Mouse (Mus musculus): ENCODE measurements at regions not wholly inside any gene's neighbourhood (a gene's known extent, or its start where the extent isn't known, plus 50 kb on each side); places are given as distances from the start of the nearest gene placed in this dataset.

DNA sequence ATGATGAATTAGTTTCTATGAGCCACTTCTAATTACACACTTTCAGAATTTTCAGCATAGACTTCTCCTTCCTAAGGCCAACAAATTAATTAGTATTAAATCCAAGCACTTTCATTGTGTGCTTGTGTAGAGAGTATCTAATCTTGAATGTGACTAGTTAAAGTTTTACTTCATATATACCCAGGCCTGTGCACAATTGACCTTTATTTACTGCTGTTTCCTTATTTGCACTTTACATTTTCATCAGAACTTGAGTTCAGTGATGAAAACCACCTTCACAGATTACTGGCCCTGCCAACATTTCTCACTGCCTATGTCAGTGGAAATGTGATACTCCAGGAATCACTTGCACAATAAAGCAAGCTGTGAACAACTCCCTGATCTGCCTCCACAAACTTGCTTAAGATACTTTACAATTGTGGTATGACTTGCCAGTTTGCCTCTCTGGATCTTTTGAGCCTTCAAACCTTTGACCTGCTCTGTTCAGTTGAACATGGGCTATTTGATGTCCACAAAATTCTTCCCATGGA is 96.5 kb downstream of the Atp6v1g3 start:
- H3K9ac ChIP-seq (ENCODE audit: low read length): no peak overlapping the region
- ATAC-seq (ENCODE audit: insufficient number of reproducible peaks, insufficient read depth, low FRiP score, low read depth): no peak
- H3K27me3 ChIP-seq (ENCODE audit: control insufficient read depth, insufficient read depth, low read length): no peaks in the 10 kb centered on the region
- H3K4me3 ChIP-seq (ENCODE audit: control insufficient read depth in 1 of 2, insufficient read depth in 1 of 2, low read depth in 1 of 2, low read length in 2 of 2): no peak overlapping the region
- no peak overlapping the region for H3K4me2 ChIP-seq (ENCODE audit: low read length)
- no peaks in the 10 kb centered on the region for H3K36me3 ChIP-seq (ENCODE audit: control insufficient read depth, insufficient read depth, low read length)
- H3K27ac ChIP-seq (replicated peaks in 1 of 2; ENCODE audit: control insufficient read depth in 1 of 2, insufficient read depth in 1 of 2, low read depth in 2 of 2, low read length in 2 of 2): no peak overlapping the region
- H3K9me3 ChIP-seq (ENCODE audit: control insufficient read depth, low read length): no peaks in the 10 kb centered on the region
- H3K4me1 ChIP-seq (ENCODE audit: control insufficient read depth in 2 of 2, insufficient read depth in 2 of 2, low read length in 2 of 2): no peaks in the 10 kb centered on the region

GRCm38 (mm10) chr1:138371474-138371873 is 97.9 kb downstream of the Atp6v1g3 start:
- H3K36me3 ChIP-seq (ENCODE audit: control insufficient read depth, insufficient read depth, low read length): no peaks in the 10 kb centered on the region
- no peaks in the 10 kb centered on the region for H3K27me3 ChIP-seq (ENCODE audit: control insufficient read depth, insufficient read depth, low read length)
- no peak overlapping the region for H3K4me3 ChIP-seq (ENCODE audit: control insufficient read depth in 1 of 2, insufficient read depth in 1 of 2, low read depth in 1 of 2, low read length in 2 of 2)
- no peak overlapping the region for H3K9ac ChIP-seq (ENCODE audit: low read length)
- H3K27ac ChIP-seq (replicated peaks in 1 of 2; ENCODE audit: control insufficient read depth in 1 of 2, insufficient read depth in 1 of 2, low read depth in 2 of 2, low read length in 2 of 2): no peak overlapping the region
- ATAC-seq (ENCODE audit: insufficient number of reproducible peaks, insufficient read depth, low FRiP score, low read depth): no peak
- no peaks in the 10 kb centered on the region for H3K4me1 ChIP-seq (ENCODE audit: control insufficient read depth in 2 of 2, insufficient read depth in 2 of 2, low read length in 2 of 2)
- WGBS: 96% methylated on average over 1 of the region's 1 CpGs
- H3K9me3 ChIP-seq (ENCODE audit: control insufficient read depth, low read length): no peaks in the 10 kb centered on the region
- no peak overlapping the region for H3K4me2 ChIP-seq (ENCODE audit: low read length)

DNA sequence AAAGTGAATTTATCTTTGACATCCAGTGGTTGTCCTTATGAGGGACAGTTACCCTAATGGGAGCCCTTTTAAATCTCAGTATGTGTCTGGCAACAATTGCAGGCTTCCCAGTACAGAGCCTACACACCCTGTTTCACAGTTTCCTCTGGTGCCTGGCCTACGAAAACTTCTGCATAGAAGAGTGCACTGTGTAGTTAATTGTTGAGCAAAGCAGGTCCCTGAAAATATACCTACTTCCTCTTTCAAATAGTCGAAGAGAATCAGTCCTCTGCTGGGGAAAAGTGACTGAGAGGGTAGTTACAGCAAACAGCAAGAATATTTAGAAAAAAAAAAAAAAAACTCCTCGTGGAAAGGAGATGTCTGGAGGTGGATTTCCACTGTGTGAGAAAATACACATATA is 110.6 kb downstream of the Atp6v1g3 start:
- H3K9ac ChIP-seq (ENCODE audit: low read length): no peak overlapping the region
- no peaks in the 10 kb centered on the region for H3K9me3 ChIP-seq (ENCODE audit: control insufficient read depth, low read length)
- H3K27ac ChIP-seq (replicated peaks in 1 of 2; ENCODE audit: control insufficient read depth in 1 of 2, insufficient read depth in 1 of 2, low read depth in 2 of 2, low read length in 2 of 2): no peak overlapping the region
- no peak for ATAC-seq (ENCODE audit: insufficient number of reproducible peaks, insufficient read depth, low FRiP score, low read depth)
- no peaks in the 10 kb centered on the region for H3K36me3 ChIP-seq (ENCODE audit: control insufficient read depth, insufficient read depth, low read length)
- H3K4me3 ChIP-seq (ENCODE audit: control insufficient read depth in 1 of 2, insufficient read depth in 1 of 2, low read depth in 1 of 2, low read length in 2 of 2): no peak overlapping the region
- H3K4me2 ChIP-seq (ENCODE audit: low read length): no peak overlapping the region
- WGBS: 58% methylated on average over 3 of the region's 3 CpGs
- H3K4me1 ChIP-seq (ENCODE audit: control insufficient read depth in 2 of 2, insufficient read depth in 2 of 2, low read length in 2 of 2): peaks cover 0 to 2% of the 10 kb centered on the region in 2 experiments; a peak in 2 of 4 replicates
- H3K27me3 ChIP-seq (ENCODE audit: control insufficient read depth, insufficient read depth, low read length): no peaks in the 10 kb centered on the region

DNA sequence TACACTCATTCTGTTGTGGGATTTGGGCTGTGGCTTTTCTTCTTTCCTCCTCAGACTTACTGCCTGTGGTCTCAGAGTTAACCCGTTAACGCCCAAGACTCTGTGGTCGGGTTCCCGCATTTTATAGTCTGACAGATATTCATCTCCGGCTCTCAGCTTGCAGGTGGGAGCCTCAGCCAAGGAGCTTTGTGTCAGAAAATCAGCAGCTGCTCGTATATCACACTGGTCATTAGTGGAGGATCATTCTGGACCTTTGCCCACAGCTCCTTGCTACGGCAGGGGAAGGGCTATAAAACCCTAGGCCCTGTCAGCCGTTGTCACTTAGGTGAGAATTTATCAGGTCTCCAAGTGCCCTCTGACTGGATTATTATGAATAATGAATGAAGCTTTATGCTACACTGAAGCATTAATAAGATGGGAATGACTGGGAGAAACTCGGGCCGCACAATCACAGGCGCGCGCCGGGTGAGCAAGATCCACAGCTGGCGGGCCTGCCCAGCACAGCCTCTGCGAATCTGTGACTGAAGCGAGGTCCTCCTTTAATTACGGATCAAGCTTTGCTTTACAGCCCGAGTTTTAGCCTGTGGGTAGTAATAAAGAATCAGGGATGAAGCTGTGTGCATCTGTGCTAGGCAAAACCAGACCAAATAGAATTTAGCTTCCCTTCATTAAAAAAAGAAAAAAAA is 111.8 kb downstream of the Atp6v1g3 start:
- 70% methylated on average over 19 of the region's 19 CpGs for WGBS
- Histone ChIP-seq H3K9me3 (ENCODE audit: control insufficient read depth, low read length) (no peaks in the 10 kb centered on the region), H3K27ac (replicated peaks in 1 of 2; ENCODE audit: control insufficient read depth in 1 of 2, insufficient read depth in 1 of 2, low read depth in 2 of 2, low read length in 2 of 2) (no peak overlapping the region), H3K4me2 (ENCODE audit: low read length) (no peak overlapping the region), H3K36me3 (ENCODE audit: control insufficient read depth, insufficient read depth, low read length) (no peaks in the 10 kb centered on the region), H3K27me3 (ENCODE audit: control insufficient read depth, insufficient read depth, low read length) (no peaks in the 10 kb centered on the region), H3K4me3 (ENCODE audit: control insufficient read depth in 1 of 2, insufficient read depth in 1 of 2, low read depth in 1 of 2, low read length in 2 of 2) (no peak overlapping the region), H3K9ac (ENCODE audit: low read length) (no peak overlapping the region), H3K4me1 (ENCODE audit: control insufficient read depth in 2 of 2, insufficient read depth in 2 of 2, low read length in 2 of 2) (peaks cover 0 to 2% of the 10 kb centered on the region in 2 experiments; a peak in 2 of 4 replicates)
- no peak for ATAC-seq (ENCODE audit: insufficient number of reproducible peaks, insufficient read depth, low FRiP score, low read depth)

DNA sequence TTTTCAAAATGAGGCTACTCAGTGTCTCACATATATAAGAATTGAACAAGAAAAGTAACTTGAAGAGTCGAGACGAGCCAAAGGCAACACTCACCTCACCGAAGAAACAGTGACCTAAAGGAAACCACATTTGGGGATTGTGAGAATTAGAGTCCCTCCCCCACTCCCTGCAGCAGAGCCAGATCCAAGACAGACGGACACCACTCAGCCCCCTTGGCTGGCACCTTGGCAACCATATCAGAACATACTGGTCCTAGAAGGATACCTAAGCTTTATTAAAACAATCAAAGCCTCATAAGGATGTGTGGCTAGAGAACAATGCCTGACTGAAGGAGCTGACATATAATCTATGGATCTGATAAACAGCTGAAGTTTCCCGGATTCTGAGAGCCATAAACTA is 112.5 kb downstream of the Atp6v1g3 start:
- ATAC-seq (ENCODE audit: insufficient number of reproducible peaks, insufficient read depth, low FRiP score, low read depth): no peak
- H3K4me3 ChIP-seq (ENCODE audit: control insufficient read depth in 1 of 2, insufficient read depth in 1 of 2, low read depth in 1 of 2, low read length in 2 of 2): no peak overlapping the region
- no peaks in the 10 kb centered on the region for H3K36me3 ChIP-seq (ENCODE audit: control insufficient read depth, insufficient read depth, low read length)
- WGBS: 50% methylated on average over 5 of the region's 5 CpGs
- H3K9ac ChIP-seq (ENCODE audit: low read length): no peak overlapping the region
- no peak overlapping the region for H3K27ac ChIP-seq (replicated peaks in 1 of 2; ENCODE audit: control insufficient read depth in 1 of 2, insufficient read depth in 1 of 2, low read depth in 2 of 2, low read length in 2 of 2)
- no peaks in the 10 kb centered on the region for H3K9me3 ChIP-seq (ENCODE audit: control insufficient read depth, low read length)
- H3K4me1 ChIP-seq (ENCODE audit: control insufficient read depth in 2 of 2, insufficient read depth in 2 of 2, low read length in 2 of 2): peaks cover 0 to 2% of the 10 kb centered on the region in 2 experiments; a peak in 2 of 4 replicates
- no peaks in the 10 kb centered on the region for H3K27me3 ChIP-seq (ENCODE audit: control insufficient read depth, insufficient read depth, low read length)
- no peak overlapping the region for H3K4me2 ChIP-seq (ENCODE audit: low read length)

- no peak overlapping the region for H3K27ac ChIP-seq (replicated peaks in 1 of 2; ENCODE audit: control insufficient read depth in 1 of 2, insufficient read depth in 1 of 2, low read depth in 2 of 2, low read length in 2 of 2)
- H3K9ac ChIP-seq (ENCODE audit: low read length): no peak overlapping the region
- no peaks in the 10 kb centered on the region for H3K9me3 ChIP-seq (ENCODE audit: control insufficient read depth, low read length)
- H3K36me3 ChIP-seq (ENCODE audit: control insufficient read depth, insufficient read depth, low read length): no peaks in the 10 kb centered on the region
- peaks cover 0 to 2% of the 10 kb centered on the region in 2 experiments; a peak in 2 of 4 replicates for H3K4me1 ChIP-seq (ENCODE audit: control insufficient read depth in 2 of 2, insufficient read depth in 2 of 2, low read length in 2 of 2)
- H3K27me3 ChIP-seq (ENCODE audit: control insufficient read depth, insufficient read depth, low read length): no peaks in the 10 kb centered on the region
- no peak overlapping the region for H3K4me2 ChIP-seq (ENCODE audit: low read length)
- no peak overlapping the region for H3K4me3 ChIP-seq (ENCODE audit: control insufficient read depth in 1 of 2, insufficient read depth in 1 of 2, low read depth in 1 of 2, low read length in 2 of 2)
- WGBS: 90% methylated on average over 8 of the region's 8 CpGs
- ATAC-seq (ENCODE audit: insufficient number of reproducible peaks, insufficient read depth, low FRiP score, low read depth): no peak
Measured at GRCm38 (mm10) chr1:138388634-138389033, 115.1 kb downstream of the Atp6v1g3 start.

GRCm38 (mm10) chr1:138389676-138390075 is 116.1 kb downstream of the Atp6v1g3 start:
- Histone ChIP-seq H3K9me3 (ENCODE audit: control insufficient read depth, low read length) (no peaks in the 10 kb centered on the region), H3K27me3 (ENCODE audit: control insufficient read depth, insufficient read depth, low read length) (no peaks in the 10 kb centered on the region), H3K4me1 (ENCODE audit: control insufficient read depth in 2 of 2, insufficient read depth in 2 of 2, low read length in 2 of 2) (peaks cover 0 to 2% of the 10 kb centered on the region in 2 experiments; a peak in 2 of 4 replicates), H3K36me3 (ENCODE audit: control insufficient read depth, insufficient read depth, low read length) (no peaks in the 10 kb centered on the region), H3K4me2 (ENCODE audit: low read length) (no peak overlapping the region), H3K27ac (replicated peaks in 1 of 2; ENCODE audit: control insufficient read depth in 1 of 2, insufficient read depth in 1 of 2, low read depth in 2 of 2, low read length in 2 of 2) (no peak overlapping the region), H3K9ac (ENCODE audit: low read length) (no peak overlapping the region), H3K4me3 (ENCODE audit: control insufficient read depth in 1 of 2, insufficient read depth in 1 of 2, low read depth in 1 of 2, low read length in 2 of 2) (no peak overlapping the region)
- 74% methylated on average over 1 of the region's 1 CpGs for WGBS
- no peak for ATAC-seq (ENCODE audit: insufficient number of reproducible peaks, insufficient read depth, low FRiP score, low read depth)

- Histone ChIP-seq H3K4me3 (ENCODE audit: control insufficient read depth in 1 of 2, insufficient read depth in 1 of 2, low read depth in 1 of 2, low read length in 2 of 2) (no peak overlapping the region), H3K27me3 (ENCODE audit: control insufficient read depth, insufficient read depth, low read length) (no peaks in the 10 kb centered on the region), H3K27ac (replicated peaks in 1 of 2; ENCODE audit: control insufficient read depth in 1 of 2, insufficient read depth in 1 of 2, low read depth in 2 of 2, low read length in 2 of 2) (no peak overlapping the region), H3K9ac (ENCODE audit: low read length) (no peak overlapping the region), H3K9me3 (ENCODE audit: control insufficient read depth, low read length) (no peaks in the 10 kb centered on the region), H3K36me3 (ENCODE audit: control insufficient read depth, insufficient read depth, low read length) (no peaks in the 10 kb centered on the region), H3K4me1 (ENCODE audit: control insufficient read depth in 2 of 2, insufficient read depth in 2 of 2, low read length in 2 of 2) (no peaks in the 10 kb centered on the region), H3K4me2 (ENCODE audit: low read length) (no peak overlapping the region)
- WGBS: 70% methylated on average over 3 of the region's 3 CpGs
- ATAC-seq (ENCODE audit: insufficient number of reproducible peaks, insufficient read depth, low FRiP score, low read depth): no peak
Measured at GRCm38 (mm10) chr1:138418610-138419009, 145.1 kb downstream of the Atp6v1g3 start.
